Mouse (Mus musculus) erythroid progenitor cell, adult 5-6 weeks (primary cell): Measurements from ENCODE around the gene Pgam2. TPM values are rescaled to one million over a fixed set of nuclear protein-coding genes. Genes with fewer than 3 reads are reported as not detected.

ENCODE experiments used
- ATAC-seq: replicated peaks from 2 replicates; pipeline ENCODE4 v1.8.0; 2016; ENCODE audit warnings: moderate number of reproducible peaks, mild to moderate bottlenecking, moderate TSS enrichment, inconsistent platforms; ENCODE audit not compliant: poor library complexity, low FRiP score, severe bottlenecking
- total RNA-seq, 2 experiments: library from RNA; stranded (forward) in 1 of 2; stranded (reverse) in 1 of 2; fragments of 150-400 nt in 1 of 2; fragments of 186-747, 209-891 nt in 1 of 2; gene quantifications; 2 replicates each; pipeline versions ENCODE4 v1.2.3 to v1.2.4; 2015 to 2017; ENCODE audit warnings: low replicate concordance in 2 of 2

Pgam2 gene
- total RNA-seq, 2 experiments from 2014 or later, result not detected

DNA sequence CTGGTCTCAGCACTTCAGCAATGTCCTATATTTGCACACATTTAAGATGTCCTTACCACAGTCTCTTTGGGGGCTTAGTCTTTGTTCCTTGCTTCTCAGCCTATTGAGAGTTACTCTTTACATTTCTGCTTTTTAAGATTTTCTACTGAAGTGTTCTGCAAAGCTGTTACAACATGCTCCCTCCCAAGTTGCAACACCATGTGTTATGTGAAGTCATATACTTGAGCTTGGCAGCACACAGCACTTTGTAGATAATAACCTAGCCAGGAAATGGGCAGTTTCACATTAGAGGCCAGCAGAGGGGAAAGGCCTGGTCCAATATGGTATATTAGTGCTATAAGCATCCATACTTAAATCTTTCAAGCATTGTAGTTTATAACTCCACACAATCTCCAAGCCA lies 17.8 kb downstream of the Pgam2 start:
- ATAC-seq, result no peak

DNA sequence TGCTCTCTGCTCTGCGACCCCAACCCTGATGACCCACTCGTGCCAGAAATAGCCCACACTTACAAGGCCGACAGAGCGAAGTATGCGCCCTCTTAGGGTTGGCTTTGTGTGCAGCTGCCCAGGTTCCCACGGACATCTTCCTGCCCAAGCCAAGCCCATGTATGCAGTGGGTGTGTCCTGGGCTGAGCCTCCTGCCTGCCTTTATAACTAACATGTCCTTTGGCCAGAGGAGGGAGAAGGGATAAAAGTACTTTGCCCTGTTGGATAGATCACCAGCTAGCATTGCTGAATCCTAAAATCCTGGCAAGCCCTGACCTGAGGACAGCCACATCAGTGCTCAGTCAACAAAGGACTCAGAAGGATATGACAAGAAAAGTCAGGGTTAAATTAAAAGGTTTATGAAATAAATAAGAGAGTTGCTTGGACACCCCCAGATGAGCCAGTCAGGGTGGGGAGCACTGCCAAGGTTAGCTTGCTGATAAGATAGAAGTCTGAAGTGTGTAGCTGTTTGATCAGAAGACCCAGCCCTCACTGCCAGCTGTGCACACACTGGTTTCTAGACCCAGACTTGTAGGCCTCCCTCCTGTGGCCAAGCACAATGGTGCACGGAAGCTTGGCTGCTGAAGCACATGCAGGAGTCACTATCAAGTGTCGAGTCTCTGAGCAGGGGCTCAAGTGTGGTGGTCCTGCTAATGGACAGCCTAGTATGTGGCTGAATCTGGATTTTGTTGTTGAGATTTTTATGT lies 21.2 kb downstream of the Pgam2 start:
- peak; percentile 68 for ATAC-seq

DNA sequence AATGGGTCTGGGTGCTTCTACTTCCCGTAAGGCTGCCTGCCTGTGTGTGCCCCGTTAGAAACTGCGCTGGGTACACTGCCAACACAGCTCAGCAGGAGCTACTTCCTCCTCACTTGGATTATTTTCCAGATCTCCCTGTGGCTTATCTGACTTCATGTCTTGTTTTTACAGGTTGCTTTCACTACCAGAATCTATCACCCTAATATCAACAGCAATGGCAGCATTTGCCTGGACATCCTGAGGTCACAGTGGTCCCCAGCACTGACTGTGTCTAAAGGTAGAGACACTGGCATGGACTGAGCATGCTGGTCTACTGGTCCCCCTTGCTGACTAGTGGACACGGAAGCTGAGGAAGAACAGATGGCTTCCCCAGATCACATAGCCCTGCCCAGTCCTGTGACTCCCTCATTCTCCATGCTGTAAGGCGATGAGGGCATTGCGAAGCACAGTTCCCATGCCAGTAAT lies 23.5 kb downstream of the Pgam2 start:
- ATAC-seq, result no peak

DNA sequence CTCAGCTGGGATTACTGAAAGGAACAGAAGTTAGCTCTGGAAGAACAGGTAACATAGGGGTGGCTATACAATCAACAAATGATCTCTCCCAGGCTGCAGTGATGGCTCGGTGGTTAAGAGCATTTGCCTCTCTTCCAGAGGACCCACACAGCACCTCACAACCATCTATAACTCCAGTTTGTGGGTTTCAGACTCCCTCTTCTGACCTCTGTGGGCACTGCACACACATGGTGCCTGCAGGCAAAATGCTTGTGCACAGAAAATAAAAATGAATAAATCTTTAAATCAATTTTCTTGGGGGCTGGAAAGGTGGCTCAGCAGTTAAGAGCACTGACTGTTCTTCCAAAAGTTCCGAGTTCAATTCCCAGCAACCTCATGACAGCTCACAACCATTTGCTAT lies 25.1 kb downstream of the Pgam2 start:
- 0 out of 2 replicates have a peak, but pooled peaks have one; percentile 45 for ATAC-seq

DNA sequence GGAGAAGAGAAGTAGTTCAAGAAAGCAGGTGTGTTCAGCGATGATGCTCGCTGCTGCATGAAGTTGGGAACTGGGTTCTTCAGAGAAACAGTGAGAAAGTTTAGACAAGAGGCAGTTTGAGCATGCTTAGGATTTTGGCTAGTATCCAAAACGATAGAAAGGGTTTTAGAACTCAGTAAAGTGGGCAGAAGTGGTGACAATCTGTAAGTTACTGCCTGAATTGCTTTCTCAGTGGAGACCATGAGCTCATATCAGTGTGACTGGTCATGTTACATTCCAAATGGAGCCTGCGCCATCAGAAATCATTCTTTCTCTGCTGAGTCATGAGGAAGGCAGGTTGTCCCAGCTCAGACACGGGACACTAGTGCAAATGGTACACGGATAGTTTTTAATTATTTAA lies 37.5 kb downstream of the Pgam2 start:
- no peak for ATAC-seq

DNA sequence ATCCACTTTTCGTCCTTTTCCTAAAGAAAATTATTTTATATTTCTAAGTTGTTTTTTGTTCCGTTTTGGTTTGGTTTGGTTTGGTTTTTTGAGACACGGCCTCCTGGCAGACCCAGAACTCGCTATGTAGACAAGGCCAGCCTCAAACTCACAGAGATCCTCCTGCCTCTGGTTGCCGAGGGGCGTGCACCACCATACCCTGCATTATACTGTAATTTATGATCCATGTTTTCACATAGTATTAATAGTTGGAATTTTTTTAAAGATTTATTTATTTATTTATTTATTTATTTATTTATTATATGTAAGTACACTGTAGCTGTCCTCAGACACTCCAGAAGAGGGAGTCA lies 40.9 kb downstream of the Pgam2 start:
- ATAC-seq, result 0 out of 2 replicates have a peak, but pooled peaks have one; percentile 15

DNA sequence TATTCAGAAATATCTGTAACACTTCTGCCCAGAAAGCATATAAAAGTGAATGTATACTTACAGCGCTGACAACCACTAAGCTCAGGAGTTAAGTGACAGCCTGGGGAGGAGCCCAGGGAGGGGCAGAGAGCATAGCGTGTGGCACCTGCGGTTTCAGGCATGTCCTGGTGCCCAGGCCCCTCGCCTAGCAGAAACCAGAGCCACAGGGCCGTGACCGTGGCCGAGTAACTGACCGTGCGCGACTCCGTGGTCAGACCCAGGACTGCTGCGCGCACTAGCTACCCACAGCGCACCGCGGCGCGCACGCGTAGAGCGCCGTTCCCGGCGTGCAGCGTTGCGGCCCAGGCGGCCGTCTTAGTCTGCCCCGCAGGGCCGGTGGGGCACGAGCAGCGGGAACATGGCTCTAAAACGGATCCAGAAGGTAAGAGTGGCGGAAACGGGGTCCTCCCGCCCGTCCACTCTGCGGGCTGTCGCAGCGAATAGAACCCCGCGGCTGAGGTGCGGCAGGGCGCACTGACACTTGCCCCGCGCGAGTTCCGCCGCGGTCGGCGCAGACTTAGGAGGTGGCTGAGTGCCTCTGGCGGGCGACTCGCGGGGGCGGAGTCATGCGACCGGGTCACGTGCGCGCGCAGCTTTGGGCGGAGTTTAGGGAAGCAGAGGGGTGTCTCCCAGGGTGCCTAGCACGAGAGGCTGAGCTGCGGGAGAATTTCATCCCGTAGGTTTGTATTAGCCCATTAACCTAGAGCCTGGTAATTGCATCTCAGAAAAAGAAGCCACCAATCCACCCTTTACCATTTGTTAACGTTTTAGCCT lies 41.5 kb downstream of the Pgam2 start, which contains the start of gene Urgcp:
Gene Urgcp (minus strand): TSS at position 557 of the 813 bp plus-strand sequence.
- peak; percentile 94 for ATAC-seq

DNA sequence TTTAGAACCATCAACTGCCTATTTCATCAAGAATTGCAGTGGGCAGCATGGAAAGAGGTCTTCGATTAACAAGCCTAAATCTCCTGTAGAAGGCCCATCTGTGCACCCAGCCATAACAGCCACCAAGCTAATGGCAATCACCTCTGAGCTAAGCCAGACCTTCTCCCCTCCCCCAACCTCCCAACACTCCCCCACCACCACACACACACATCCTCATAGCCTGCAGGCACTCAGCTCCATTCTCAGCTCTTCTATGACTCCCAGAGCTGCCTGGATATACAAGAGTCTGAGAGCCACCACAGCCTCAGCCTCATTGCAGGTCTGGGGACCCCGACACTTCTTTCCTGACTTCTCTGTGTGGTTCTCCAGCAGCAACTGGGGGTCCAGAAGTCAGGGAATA lies 49.8 kb downstream of the Pgam2 start:
- ATAC-seq, result no peak

Other genes starting within 250 kb of the Pgam2 start
- gene Ankrd36, start 234.0 kb downstream of the Pgam2 start, total RNA-seq (2015; ENCODE audit: low replicate concordance), result not detected in 2 replicates
- 4.4 TPM in 1 of 2 replicates, not detected in the other for gene Ankrd36, start 234.0 kb downstream of the Pgam2 start, total RNA-seq (2017; ENCODE audit: low replicate concordance)
- gene Mrps24, start 88.1 kb downstream of the Pgam2 start, total RNA-seq (2015; ENCODE audit: low replicate concordance), result 37.5 and 45.3 TPM in 2 replicates
- 6.3 and 21.7 TPM in 2 replicates for gene Mrps24, start 88.1 kb downstream of the Pgam2 start, total RNA-seq (2017; ENCODE audit: low replicate concordance)
- 5.4 TPM in 2 replicates for gene Urgcp, start 41.4 kb downstream of the Pgam2 start, total RNA-seq (2015; ENCODE audit: low replicate concordance)
- 4.9 and 15.3 TPM in 2 replicates for gene Urgcp, start 41.4 kb downstream of the Pgam2 start, total RNA-seq (2017; ENCODE audit: low replicate concordance)
- gene Dbnl, start 15.2 kb downstream of the Pgam2 start, total RNA-seq (2015; ENCODE audit: low replicate concordance), result 19.5 and 23.9 TPM in 2 replicates
- 23.1 and 26.2 TPM in 2 replicates for gene Dbnl, start 15.2 kb downstream of the Pgam2 start, total RNA-seq (2017; ENCODE audit: low replicate concordance)
- gene Polm, start 34.3 kb upstream of the Pgam2 start, total RNA-seq (2015; ENCODE audit: low replicate concordance), result 2.5 and 11.2 TPM in 2 replicates
- gene Polm, start 34.3 kb upstream of the Pgam2 start, total RNA-seq (2017; ENCODE audit: low replicate concordance), result 1.3 and 10.4 TPM in 2 replicates
- 1.3 TPM in 1 of 2 replicates, not detected in the other for gene Aebp1, start 58.2 kb upstream of the Pgam2 start, total RNA-seq (2015; ENCODE audit: low replicate concordance)
- not detected in 2 replicates for gene Aebp1, start 58.2 kb upstream of the Pgam2 start, total RNA-seq (2017; ENCODE audit: low replicate concordance)
- 23.1 and 38.2 TPM in 2 replicates for gene Pold2, start 74.6 kb upstream of the Pgam2 start, total RNA-seq (2015; ENCODE audit: low replicate concordance)
- gene Pold2, start 74.6 kb upstream of the Pgam2 start, total RNA-seq (2017; ENCODE audit: low replicate concordance), result 14.4 and 14.9 TPM in 2 replicates
- gene Myl7, start 95.0 kb upstream of the Pgam2 start, total RNA-seq (2015; ENCODE audit: low replicate concordance), result not detected in 2 replicates
- gene Myl7, start 95.0 kb upstream of the Pgam2 start, total RNA-seq (2017; ENCODE audit: low replicate concordance), result not detected in 2 replicates
- gene Gck, start 146.3 kb upstream of the Pgam2 start, total RNA-seq (2015; ENCODE audit: low replicate concordance), result not detected in 2 replicates
- not detected in 2 replicates for gene Gck, start 146.3 kb upstream of the Pgam2 start, total RNA-seq (2017; ENCODE audit: low replicate concordance)
- gene Ykt6, start 152.0 kb upstream of the Pgam2 start, total RNA-seq (2015; ENCODE audit: low replicate concordance), result 8.3 and 10.9 TPM in 2 replicates
- 10.6 and 18.4 TPM in 2 replicates for gene Ykt6, start 152.0 kb upstream of the Pgam2 start, total RNA-seq (2017; ENCODE audit: low replicate concordance)